Mouse (Mus musculus) hindbrain, embryonic 12.5 days (tissue): ENCODE measurements around the gene Dnal1. TPM values are rescaled to one million over a fixed set of nuclear protein-coding genes. Genes with fewer than 3 reads are reported as not detected.

Source experiments
- ATAC-seq: fragments of 200-750 bp; cut with Nextera tagmentation; 2 replicates; pipeline ENCODE4 v1.8.0; 2017; ENCODE audit warnings: moderate TSS enrichment; ENCODE audit not compliant: low FRiP score
- H3K27ac ChIP-seq: fragments of 300-500 bp; sonication (generic); 2 replicates; pipeline ENCODE4 v1.5.1; 2016; ENCODE audit warnings: mild to moderate bottlenecking
- H3K27me3 ChIP-seq: fragments of 300-500 bp; sonication (generic); 2 replicates; pipeline ENCODE4 v1.6.1; 2016; ENCODE audit warnings: mild to moderate bottlenecking
- H3K36me3 ChIP-seq: fragments of 300-500 bp; sonication (generic); 2 replicates; pipeline ENCODE4 v1.6.1; 2016; ENCODE audit warnings: mild to moderate bottlenecking
- H3K4me1 ChIP-seq: fragments of 300-500 bp; sonication (generic); 2 replicates; pipeline ENCODE4 v1.6.1; 2016
- H3K4me2 ChIP-seq: fragments of 300-500 bp; sonication (generic); replicated peaks from 2 replicates; pipeline ENCODE4 v1.6.1; 2016; ENCODE audit warnings: mild to moderate bottlenecking
- H3K4me3 ChIP-seq: fragments of 300-500 bp; sonication (generic); 2 replicates; pipeline ENCODE4 v1.5.1; 2016; ENCODE audit warnings: mild to moderate bottlenecking
- H3K9ac ChIP-seq: fragments of 300-500 bp; sonication (generic); 2 replicates; pipeline ENCODE4 v1.6.1; 2016; ENCODE audit warnings: mild to moderate bottlenecking, moderate library complexity
- H3K9me3 ChIP-seq: fragments of 300-500 bp; sonication (generic); replicated peaks from 2 replicates; pipeline ENCODE4 v1.6.1; 2016; ENCODE audit warnings: mild to moderate bottlenecking
- WGBS: fragments of 180-500 bp; shearing (Covaris S2); methylation state at CpG from one replicate; pipeline ENCODE4 v1.1.7; 2016; 5-methylcytosine and 5-hydroxymethylcytosine counted together
- polyA plus RNA-seq: library from polyadenylated mRNA; unstranded; fragments of >200 nt; fragmentation: Nextera tagmentation; extraction: Ambion mirVana; gene quantifications from 2 replicates; pipeline ENCODE4 v1.2.1, GENCODE M21; 2016

Dnal1 gene
- polyA plus RNA-seq, 1 experiment from 2014 or later, result 8.7 TPM

- H3K9ac ChIP-seq, result no peak overlapping the region
- no peaks in the 10 kb centered on the region for H3K9me3 ChIP-seq
- ATAC-seq, result peak; percentile 85
- H3K4me1 ChIP-seq, result peaks cover 53% of the 10 kb centered on the region
- WGBS, result 55% methylated on average over 8 of the region's 8 CpGs
- H3K27ac ChIP-seq, result peak overlapping the region; percentile 83
- H3K36me3 ChIP-seq, result no peaks in the 10 kb centered on the region
- no peak overlapping the region for H3K4me3 ChIP-seq
- H3K27me3 ChIP-seq, result no peaks in the 10 kb centered on the region
- H3K4me2 ChIP-seq, result peak overlapping the region; percentile 13; the same call in 1 of the 2 replicates
Observed at GRCm38 (mm10) chr12:84180701-84181435, 66.7 kb downstream of the Dnal1 start.

GRCm38 (mm10) chr12:84181999-84182398, 67.8 kb downstream of the Dnal1 start:
- H3K36me3 ChIP-seq, result no peaks in the 10 kb centered on the region
- no peak overlapping the region for H3K9ac ChIP-seq
- 62% methylated on average over 6 of the region's 6 CpGs for WGBS
- H3K9me3 ChIP-seq, result 0 out of 2 replicates have a peak, but pooled peaks cover 3% of the 10 kb centered on the region
- H3K4me3 ChIP-seq, result no peak overlapping the region
- H3K27me3 ChIP-seq, result no peaks in the 10 kb centered on the region
- H3K4me1 ChIP-seq, result peaks cover 45% of the 10 kb centered on the region
- no peak overlapping the region for H3K4me2 ChIP-seq
- peak overlapping the region; percentile 83 for H3K27ac ChIP-seq
- ATAC-seq, result no peak

GRCm38 (mm10) chr12:84184979-84185378, 70.8 kb downstream of the Dnal1 start:
- Histone ChIP-seq H3K27ac (no peak overlapping the region), H3K4me1 (peaks cover 53% of the 10 kb centered on the region), H3K9ac (no peak overlapping the region)

GRCm38 (mm10) chr12:84185547-84185946, 71.4 kb downstream of the Dnal1 start:
- 77% methylated on average over 6 of the region's 6 CpGs for WGBS
- Histone ChIP-seq H3K4me1 (peaks cover 53% of the 10 kb centered on the region), H3K27ac (no peak overlapping the region), H3K4me3 (no peak overlapping the region), H3K36me3 (no peaks in the 10 kb centered on the region), H3K27me3 (no peaks in the 10 kb centered on the region), H3K9ac (no peak overlapping the region), H3K4me2 (no peak overlapping the region), H3K9me3 (0 out of 2 replicates have a peak, but pooled peaks cover 3% of the 10 kb centered on the region)
- no peak for ATAC-seq

More at GRCm38 (mm10) chr12:84184979-84185378, 70.8 kb downstream of the Dnal1 start:
- no peak for ATAC-seq
- Histone ChIP-seq H3K4me3 (no peak overlapping the region), H3K36me3 (no peaks in the 10 kb centered on the region), H3K9me3 (0 out of 2 replicates have a peak, but pooled peaks cover 3% of the 10 kb centered on the region), H3K4me2 (no peak overlapping the region), H3K27me3 (no peaks in the 10 kb centered on the region)
- 89% methylated on average over 5 of the region's 5 CpGs for WGBS

- no peaks in the 10 kb centered on the region for H3K27me3 ChIP-seq
- H3K4me1 ChIP-seq, result peaks cover 53% of the 10 kb centered on the region
- 71% methylated on average over 3 of the region's 3 CpGs for WGBS
- no peaks in the 10 kb centered on the region for H3K36me3 ChIP-seq
- no peak for ATAC-seq
- no peak overlapping the region for H3K9ac ChIP-seq
- 0 out of 2 replicates have a peak, but pooled peaks cover 3% of the 10 kb centered on the region for H3K9me3 ChIP-seq
- 0 out of 2 replicates have a peak overlapping the region, but pooled peaks have one; percentile 9 for H3K27ac ChIP-seq
- H3K4me3 ChIP-seq, result no peak overlapping the region
- H3K4me2 ChIP-seq, result no peak overlapping the region
Observed at GRCm38 (mm10) chr12:84186536-84186935, 72.4 kb downstream of the Dnal1 start.

- ATAC-seq, result no peak
- WGBS, result 78% methylated on average over 5 of the region's 5 CpGs
- Histone ChIP-seq H3K4me2 (no peak overlapping the region), H3K9ac (no peak overlapping the region), H3K27ac (0 out of 2 replicates have a peak overlapping the region, but pooled peaks have one; percentile 9), H3K27me3 (no peaks in the 10 kb centered on the region), H3K36me3 (no peaks in the 10 kb centered on the region), H3K9me3 (0 out of 2 replicates have a peak, but pooled peaks cover 3% of the 10 kb centered on the region), H3K4me3 (no peak overlapping the region), H3K4me1 (peaks cover 53% of the 10 kb centered on the region)
Observed at GRCm38 (mm10) chr12:84186950-84187349, 72.8 kb downstream of the Dnal1 start.

- no peaks in the 10 kb centered on the region for H3K27me3 ChIP-seq
- 78% methylated on average over 15 of the region's 15 CpGs for WGBS
- no peak overlapping the region for H3K4me3 ChIP-seq
- no peak for ATAC-seq
- H3K9ac ChIP-seq, result 0 out of 2 replicates have a peak overlapping the region, but pooled peaks have one; percentile 8
- H3K4me1 ChIP-seq, result peaks cover 58% of the 10 kb centered on the region
- no peak overlapping the region for H3K4me2 ChIP-seq
- no peaks in the 10 kb centered on the region for H3K36me3 ChIP-seq
- no peak overlapping the region; the same call in 1 of the 2 replicates for H3K27ac ChIP-seq
- 0 out of 2 replicates have a peak, but pooled peaks cover 3% of the 10 kb centered on the region for H3K9me3 ChIP-seq
Observed at GRCm38 (mm10) chr12:84187752-84188601, 73.8 kb downstream of the Dnal1 start.

GRCm38 (mm10) chr12:84188881-84189444, 74.8 kb downstream of the Dnal1 start:
- Histone ChIP-seq H3K9ac (peak overlapping the region; percentile 8; the same call in 1 of the 2 replicates), H3K4me1 (peaks cover 58% of the 10 kb centered on the region), H3K4me2 (no peak overlapping the region), H3K4me3 (no peak overlapping the region), H3K36me3 (no peaks in the 10 kb centered on the region), H3K27me3 (no peaks in the 10 kb centered on the region), H3K27ac (no peak overlapping the region), H3K9me3 (0 out of 2 replicates have a peak, but pooled peaks cover 3% of the 10 kb centered on the region)
- no peak for ATAC-seq
- 74% methylated on average over 13 of the region's 14 CpGs for WGBS

- Histone ChIP-seq H3K4me1 (peaks cover 70% of the 10 kb centered on the region), H3K4me2 (peak overlapping the region; percentile 91), H3K27ac (no peak overlapping the region), H3K9ac (no peak overlapping the region), H3K9me3 (0 out of 2 replicates have a peak, but pooled peaks cover 3% of the 10 kb centered on the region), H3K36me3 (no peaks in the 10 kb centered on the region), H3K27me3 (no peaks in the 10 kb centered on the region), H3K4me3 (no peak overlapping the region)
- no peak for ATAC-seq
- 32% methylated on average over 13 of the region's 15 CpGs for WGBS
Observed at GRCm38 (mm10) chr12:84190151-84190820, 76.1 kb downstream of the Dnal1 start.

- H3K9ac ChIP-seq, result peak overlapping the region; percentile 91; the same call in 1 of the 2 replicates
- H3K4me1 ChIP-seq, result peaks cover 79% of the 10 kb centered on the region
- no peak overlapping the region for H3K27ac ChIP-seq
- no peaks in the 10 kb centered on the region for H3K36me3 ChIP-seq
- WGBS, result 64% methylated on average over 7 of the region's 7 CpGs
- no peak for ATAC-seq
- H3K9me3 ChIP-seq, result 0 out of 2 replicates have a peak, but pooled peaks cover 3% of the 10 kb centered on the region
- 0 out of 2 replicates have a peak overlapping the region, but pooled peaks have one; percentile 7 for H3K4me3 ChIP-seq
- H3K4me2 ChIP-seq, result peak overlapping the region; percentile 91
- no peaks in the 10 kb centered on the region for H3K27me3 ChIP-seq
Observed at GRCm38 (mm10) chr12:84191190-84191589, 77.0 kb downstream of the Dnal1 start.

GRCm38 (mm10) chr12:84191770-84192169, 77.6 kb downstream of the Dnal1 start:
- H3K9me3 ChIP-seq, result no peaks in the 10 kb centered on the region
- 0 out of 2 replicates have a peak, but pooled peaks have one; percentile 7 for ATAC-seq
- 21% methylated on average over 5 of the region's 5 CpGs for WGBS
- no peaks in the 10 kb centered on the region for H3K36me3 ChIP-seq
- no peaks in the 10 kb centered on the region for H3K27me3 ChIP-seq
- H3K4me1 ChIP-seq, result peaks cover 82% of the 10 kb centered on the region
- peak overlapping the region; percentile 91 for H3K4me2 ChIP-seq
- peak overlapping the region; percentile 82 for H3K4me3 ChIP-seq
- peak overlapping the region; percentile 91 for H3K9ac ChIP-seq
- no peak overlapping the region for H3K27ac ChIP-seq
